Mouse (Mus musculus): ENCODE results near the gene Card14. TPM values are rescaled to one million over a fixed set of nuclear protein-coding genes. Genes with fewer than 3 reads are reported as not detected.

The Card14 gene
- total and polyA plus RNA-seq, 2 experiments from 2014 or later, result 0.34 to 1.6 TPM

GRCm38 (mm10) chr11:119316720-119317119, 9.2 kb downstream of the Card14 start:
- 81% methylated on average over 4 of the region's 4 CpGs for WGBS
- TF ChIP-seq CTCF (IDR thresholded peaks at IDR 0.05; ENCODE audit: low read depth), result no peak
- Histone ChIP-seq H3K4me2 (ENCODE audit: low read depth) (no peak overlapping the region), H3K27me3 (ENCODE audit: insufficient read depth, low read length) (no peaks in the 10 kb centered on the region), H3K4me3 (ENCODE audit: low read depth, low read length) (no peak overlapping the region), H3K27ac (ENCODE audit: low read depth, low read length) (no peak overlapping the region), H3K9ac (no peak overlapping the region), H3K36me3 (ENCODE audit: insufficient read depth) (no peaks in the 10 kb centered on the region), H3K4me1 (ENCODE audit: insufficient read depth) (no peaks in the 10 kb centered on the region), H3K9me3 (ENCODE audit: low read length) (no peaks in the 10 kb centered on the region)
- DNase-seq (no peak), ATAC-seq (no peak)

GRCm38 (mm10) chr11:119322521-119322920, 15.0 kb downstream of the Card14 start:
- Histone ChIP-seq H3K36me3 (ENCODE audit: insufficient read depth) (no peaks in the 10 kb centered on the region), H3K27me3 (ENCODE audit: insufficient read depth, low read length) (no peaks in the 10 kb centered on the region), H3K27ac (ENCODE audit: low read depth, low read length) (no peak overlapping the region), H3K9me3 (ENCODE audit: low read length) (no peaks in the 10 kb centered on the region), H3K4me2 (ENCODE audit: low read depth) (no peak overlapping the region), H3K9ac (no peak overlapping the region), H3K4me3 (ENCODE audit: low read depth, low read length) (no peak overlapping the region), H3K4me1 (ENCODE audit: insufficient read depth) (no peaks in the 10 kb centered on the region)
- 74% methylated on average over 13 of the region's 13 CpGs for WGBS
- ATAC-seq, result no peak
- no peak for DNase-seq
- no peak for TF ChIP-seq CTCF (IDR thresholded peaks at IDR 0.05; ENCODE audit: low read depth)

- no peak overlapping the region for H3K9ac ChIP-seq
- no peak overlapping the region for H3K27ac ChIP-seq (ENCODE audit: low read depth, low read length)
- no peaks in the 10 kb centered on the region for H3K36me3 ChIP-seq (ENCODE audit: insufficient read depth)
- no peak overlapping the region for H3K4me3 ChIP-seq (ENCODE audit: low read depth, low read length)
- H3K9me3 ChIP-seq (ENCODE audit: low read length), result no peaks in the 10 kb centered on the region
- H3K4me1 ChIP-seq (ENCODE audit: insufficient read depth), result no peaks in the 10 kb centered on the region
- DNase-seq (no peak), ATAC-seq (no peak)
- WGBS, result 65% methylated on average over 1 of the region's 1 CpGs
- H3K4me2 ChIP-seq (ENCODE audit: low read depth), result no peak overlapping the region
- peak; percentile 31; the same call in 1 of the 2 replicates for TF ChIP-seq CTCF (IDR thresholded peaks at IDR 0.05; ENCODE audit: low read depth)
- no peaks in the 10 kb centered on the region for H3K27me3 ChIP-seq (ENCODE audit: insufficient read depth, low read length)
These were observed 17.5 kb downstream of the Card14 start for GRCm38 (mm10) chr11:119325068-119325467.

- Histone ChIP-seq H3K27ac (ENCODE audit: low read depth, low read length) (no peak overlapping the region), H3K4me1 (ENCODE audit: insufficient read depth) (no peaks in the 10 kb centered on the region), H3K4me3 (ENCODE audit: low read depth, low read length) (no peak overlapping the region), H3K9me3 (ENCODE audit: low read length) (no peaks in the 10 kb centered on the region), H3K4me2 (ENCODE audit: low read depth) (no peak overlapping the region), H3K27me3 (ENCODE audit: insufficient read depth, low read length) (no peaks in the 10 kb centered on the region), H3K36me3 (ENCODE audit: insufficient read depth) (no peaks in the 10 kb centered on the region), H3K9ac (no peak overlapping the region)
- WGBS, result 67% methylated on average over 4 of the region's 4 CpGs
- TF ChIP-seq CTCF (IDR thresholded peaks at IDR 0.05; ENCODE audit: low read depth), result no peak
- no peak for DNase-seq
- ATAC-seq, result no peak
These were observed 23.0 kb downstream of the Card14 start for GRCm38 (mm10) chr11:119330592-119330991.

GRCm38 (mm10) chr11:119331970-119332369, 24.4 kb downstream of the Card14 start:
- Histone ChIP-seq H3K27me3 (ENCODE audit: insufficient read depth, low read length) (no peaks in the 10 kb centered on the region), H3K4me3 (ENCODE audit: low read depth, low read length) (no peak overlapping the region), H3K9me3 (ENCODE audit: low read length) (no peaks in the 10 kb centered on the region), H3K36me3 (ENCODE audit: insufficient read depth) (no peaks in the 10 kb centered on the region), H3K27ac (ENCODE audit: low read depth, low read length) (no peak overlapping the region), H3K9ac (no peak overlapping the region), H3K4me2 (ENCODE audit: low read depth) (no peak overlapping the region), H3K4me1 (ENCODE audit: insufficient read depth) (no peaks in the 10 kb centered on the region)
- no peak for TF ChIP-seq CTCF (IDR thresholded peaks at IDR 0.05; ENCODE audit: low read depth)
- no peak for DNase-seq
- ATAC-seq, result no peak
- WGBS, result 46% methylated on average over 3 of the region's 3 CpGs

GRCm38 (mm10) chr11:119338271-119339059, 30.9 kb downstream of the Card14 start:
- ATAC-seq (no peak), DNase-seq (no peak)
- no peak overlapping the region for H3K27ac ChIP-seq (ENCODE audit: low read depth, low read length)

GRCm38 (mm10) chr11:119339179-119339578, 31.6 kb downstream of the Card14 start:
- WGBS, result 54% methylated on average over 5 of the region's 5 CpGs
- Histone ChIP-seq H3K27me3 (ENCODE audit: insufficient read depth, low read length) (no peaks in the 10 kb centered on the region), H3K9me3 (ENCODE audit: low read length) (no peaks in the 10 kb centered on the region), H3K36me3 (ENCODE audit: insufficient read depth) (no peaks in the 10 kb centered on the region), H3K27ac (ENCODE audit: low read depth, low read length) (no peak overlapping the region), H3K9ac (no peak overlapping the region), H3K4me2 (ENCODE audit: low read depth) (no peak overlapping the region), H3K4me1 (ENCODE audit: insufficient read depth) (no peaks in the 10 kb centered on the region), H3K4me3 (ENCODE audit: low read depth, low read length) (no peak overlapping the region)
- no peak for DNase-seq
- no peak for TF ChIP-seq CTCF (IDR thresholded peaks at IDR 0.05; ENCODE audit: low read depth)
- no peak for ATAC-seq

More at GRCm38 (mm10) chr11:119338271-119339059, 30.9 kb downstream of the Card14 start:
- Histone ChIP-seq H3K9me3 (ENCODE audit: low read length) (no peaks in the 10 kb centered on the region), H3K36me3 (ENCODE audit: insufficient read depth) (no peaks in the 10 kb centered on the region), H3K4me3 (ENCODE audit: low read depth, low read length) (no peak overlapping the region), H3K9ac (no peak overlapping the region), H3K27me3 (ENCODE audit: insufficient read depth, low read length) (no peaks in the 10 kb centered on the region), H3K4me2 (ENCODE audit: low read depth) (no peak overlapping the region), H3K4me1 (ENCODE audit: insufficient read depth) (no peaks in the 10 kb centered on the region)
- WGBS, result 71% methylated on average over 10 of the region's 10 CpGs
- no peak for TF ChIP-seq CTCF (IDR thresholded peaks at IDR 0.05; ENCODE audit: low read depth)

All from forebrain, postnatal 0 days (tissue).